Mouse (Mus musculus) heart, embryonic 14.5 days (tissue): ENCODE measurements around the gene Gstp1. TPM values are rescaled to one million over a fixed set of nuclear protein-coding genes. Genes with fewer than 3 reads are reported as not detected.
A peak's percentile ranks its signal among the peaks of the same experiment; 100 is the strongest.

Source experiments
- ATAC-seq: fragments of 200-750 bp; cut with Nextera tagmentation; 2 replicates; pipeline ENCODE4 v1.8.0; 2017; ENCODE audit warnings: low read depth, moderate TSS enrichment; ENCODE audit not compliant: insufficient number of reproducible peaks, insufficient read depth, low FRiP score
- H3K27ac ChIP-seq, 2 experiments: fragments of 200-500 bp in 1 of 2; fragments of 300-500 bp in 1 of 2; sonication (generic) in 1 of 2; replicated peaks in 1 of 2; 2 replicates each; pipeline ENCODE4 v1.5.1; 2012 to 2014; ENCODE audit warnings: low read depth in 2 of 2, low read length in 2 of 2, control low read depth in 1 of 2, mild to moderate bottlenecking in 1 of 2, mixed read lengths in 1 of 2; ENCODE audit not compliant: control insufficient read depth in 1 of 2, insufficient read depth in 1 of 2
- H3K27me3 ChIP-seq: fragments of 300-500 bp; sonication (generic); 2 replicates; pipeline ENCODE4 v1.6.1; 2014; ENCODE audit warnings: mild to moderate bottlenecking, low read length, control low read depth; ENCODE audit not compliant: control insufficient read depth, insufficient read depth
- H3K36me3 ChIP-seq: fragments of 300-500 bp; sonication (generic); 2 replicates; pipeline ENCODE4 v1.6.1; 2014; ENCODE audit warnings: mild to moderate bottlenecking, control low read depth, low read length, mixed read lengths; ENCODE audit not compliant: control insufficient read depth, insufficient read depth
- H3K4me1 ChIP-seq, 2 experiments: fragments of 200-500 bp in 1 of 2; fragments of 300-500 bp in 1 of 2; sonication (generic) in 1 of 2; 2 replicates each; pipeline ENCODE4 v1.6.1; 2012 to 2014; ENCODE audit warnings: low read length in 2 of 2, control low read depth in 1 of 2, mixed read lengths in 1 of 2; ENCODE audit not compliant: control insufficient read depth in 2 of 2, insufficient read depth in 2 of 2
- H3K4me2 ChIP-seq: fragments of 300-500 bp; sonication (generic); 2 replicates; pipeline ENCODE4 v1.6.1; 2014; ENCODE audit warnings: mild to moderate bottlenecking, low read length
- H3K4me3 ChIP-seq, 2 experiments: fragments of 200-500 bp in 1 of 2; fragments of 300-500 bp in 1 of 2; sonication (generic) in 1 of 2; 2 replicates each; pipeline ENCODE4 v1.5.1; 2012 to 2014; ENCODE audit warnings: low read length in 2 of 2, mild to moderate bottlenecking in 2 of 2, control low read depth in 1 of 2, low read depth in 1 of 2, moderate library complexity in 1 of 2; ENCODE audit not compliant: control insufficient read depth in 1 of 2, insufficient read depth in 1 of 2
- H3K9ac ChIP-seq: fragments of 300-500 bp; sonication (generic); 2 replicates; pipeline ENCODE4 v1.6.1; 2014; ENCODE audit warnings: mild to moderate bottlenecking, low read length
- H3K9me3 ChIP-seq: fragments of 300-500 bp; sonication (generic); 2 replicates; pipeline ENCODE4 v1.6.1; 2016; ENCODE audit warnings: low read length, control low read depth; ENCODE audit not compliant: control insufficient read depth
- WGBS: fragments of 180-500 bp; shearing (Covaris S2); extraction: QIAGEN DNeasy Blood & Tissue Kit; methylation state at CpG from one replicate; pipeline ENCODE4 v1.1.7; 2014; 5-methylcytosine and 5-hydroxymethylcytosine counted together
- polyA plus RNA-seq: library from polyadenylated mRNA; unstranded; fragments of >200 nt; fragmentation: Nextera tagmentation; extraction: Ambion mirVana; gene quantifications from 2 replicates; pipeline ENCODE4 v1.2.1, GENCODE M21; 2014

Gstp1 gene
- polyA plus RNA-seq, 1 experiment from 2014 or later, result 399 TPM

DNA sequence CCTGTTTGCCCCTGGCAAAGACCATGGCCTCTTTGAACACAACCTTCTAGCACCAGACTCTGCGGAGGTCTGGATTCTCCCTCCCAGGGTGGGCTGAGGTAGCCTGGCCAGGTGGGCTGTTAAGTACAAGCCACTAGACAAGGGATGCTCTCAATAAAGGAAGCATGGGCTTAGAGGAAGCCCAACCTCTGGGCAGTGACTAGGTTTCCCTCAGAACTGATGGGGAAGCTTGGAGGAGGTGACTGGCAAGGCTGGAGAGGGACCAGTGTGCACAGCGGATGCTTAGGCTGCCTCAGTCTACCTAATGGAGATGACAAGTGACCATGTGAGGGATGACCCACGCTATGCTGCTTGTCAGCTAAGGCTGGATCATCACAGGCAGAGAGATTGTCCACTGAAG is 45.8 kb downstream of the Gstp1 start:
- no peaks in the 10 kb centered on the region for H3K36me3 ChIP-seq
- no peak overlapping the region for H3K9ac ChIP-seq
- H3K4me3 ChIP-seq, result no peak overlapping the region
- ATAC-seq, result no peak
- no peaks in the 10 kb centered on the region for H3K9me3 ChIP-seq
- WGBS, result 87% methylated on average over 3 of the region's 3 CpGs
- H3K4me1 ChIP-seq, result peaks cover 0 to 4% of the 10 kb centered on the region in 2 experiments; a peak in 2 of 4 replicates
- H3K27ac ChIP-seq, result no peak overlapping the region
- no peaks in the 10 kb centered on the region for H3K27me3 ChIP-seq
- H3K4me2 ChIP-seq, result no peak overlapping the region

DNA sequence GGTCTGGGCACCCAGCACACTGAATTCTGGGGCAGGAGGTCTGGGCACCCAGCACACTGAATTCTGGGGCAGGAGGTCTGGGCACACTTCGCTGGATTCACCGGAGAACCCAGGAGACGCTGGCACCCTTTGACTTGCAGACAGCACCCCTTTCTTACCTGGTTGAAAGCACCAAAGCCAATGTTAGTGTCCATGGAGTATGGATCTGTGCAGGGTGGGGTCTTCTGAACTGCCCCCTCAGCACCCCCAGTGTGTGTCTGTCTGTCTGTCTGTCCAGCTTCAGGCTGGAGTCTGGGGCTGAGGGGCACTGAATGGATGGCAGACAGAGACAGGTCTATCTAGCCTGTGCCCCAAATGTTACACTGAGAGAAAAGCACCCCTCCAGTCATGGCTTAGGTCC is 46.2 kb downstream of the Gstp1 start:
- H3K36me3 ChIP-seq, result no peaks in the 10 kb centered on the region
- H3K9me3 ChIP-seq, result no peaks in the 10 kb centered on the region
- 92% methylated on average over 3 of the region's 3 CpGs for WGBS
- H3K27me3 ChIP-seq, result no peaks in the 10 kb centered on the region
- no peak overlapping the region for H3K4me2 ChIP-seq
- H3K4me1 ChIP-seq, result peaks cover 4 to 8% of the 10 kb centered on the region in 2 experiments
- no peak for ATAC-seq
- no peak overlapping the region for H3K4me3 ChIP-seq
- H3K27ac ChIP-seq, result no peak overlapping the region
- no peak overlapping the region for H3K9ac ChIP-seq

GRCm38 (mm10) chr19:3990804-3991203 is 47.0 kb downstream of the Gstp1 start:
- ATAC-seq, result no peak
- 48% methylated on average over 6 of the region's 6 CpGs for WGBS
- Histone ChIP-seq H3K36me3 (no peaks in the 10 kb centered on the region), H3K9me3 (no peaks in the 10 kb centered on the region), H3K9ac (no peak overlapping the region), H3K4me3 (no peak overlapping the region), H3K4me1 (peaks cover 10 to 16% of the 10 kb centered on the region in 2 experiments), H3K4me2 (no peak overlapping the region), H3K27ac (no peak overlapping the region), H3K27me3 (no peaks in the 10 kb centered on the region)

- H3K4me2 ChIP-seq, result no peak overlapping the region
- WGBS, result 78% methylated on average over 4 of the region's 4 CpGs
- no peak overlapping the region for H3K4me3 ChIP-seq
- H3K9me3 ChIP-seq, result no peaks in the 10 kb centered on the region
- no peak overlapping the region for H3K27ac ChIP-seq
- no peak for ATAC-seq
- H3K27me3 ChIP-seq, result no peaks in the 10 kb centered on the region
- H3K36me3 ChIP-seq, result no peaks in the 10 kb centered on the region
- no peak overlapping the region for H3K9ac ChIP-seq
- H3K4me1 ChIP-seq, result peaks cover 21 to 26% of the 10 kb centered on the region in 2 experiments
These were observed 49.0 kb downstream of the Gstp1 start for GRCm38 (mm10) chr19:3988750-3989149.

DNA sequence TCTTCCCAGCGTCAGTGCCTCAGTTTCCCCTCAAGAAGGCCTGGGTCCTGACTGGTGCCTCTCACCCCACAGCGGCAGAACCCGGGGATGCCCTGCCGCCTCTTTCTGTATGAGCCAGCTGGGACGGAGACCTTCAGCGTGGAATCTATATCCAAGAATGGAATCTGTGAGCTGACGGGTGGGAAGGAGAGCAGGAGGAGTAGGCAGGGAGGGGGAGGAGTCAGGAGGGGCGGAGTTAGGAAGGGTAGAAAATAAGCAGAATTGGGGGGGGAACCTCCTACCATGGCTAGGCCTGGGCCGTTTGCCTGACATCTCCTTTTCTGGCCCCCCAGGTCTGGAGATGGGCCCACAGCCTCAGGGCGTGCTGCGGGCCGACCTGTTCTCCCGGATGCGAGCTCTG is 49.7 kb downstream of the Gstp1 start:
- no peaks in the 10 kb centered on the region for H3K36me3 ChIP-seq
- H3K9me3 ChIP-seq, result no peaks in the 10 kb centered on the region
- no peak for ATAC-seq
- H3K4me3 ChIP-seq, result no peak overlapping the region
- H3K27ac ChIP-seq, result no peak overlapping the region
- no peak overlapping the region for H3K9ac ChIP-seq
- H3K4me2 ChIP-seq, result no peak overlapping the region
- no peaks in the 10 kb centered on the region for H3K27me3 ChIP-seq
- peaks cover 21 to 26% of the 10 kb centered on the region in 2 experiments for H3K4me1 ChIP-seq
- 78% methylated on average over 14 of the region's 14 CpGs for WGBS

GRCm38 (mm10) chr19:3986334-3986733 is 51.5 kb downstream of the Gstp1 start, which contains the start of gene Acy3:
Acy3 (plus strand) TSS chr19:3986570.
- peak within 1 kb of the TSS; percentile 51 for H3K4me2 ChIP-seq
- peaks cover 21 to 26% of the 10 kb centered on the region in 2 experiments for H3K4me1 ChIP-seq
- ATAC-seq, result peak; percentile 67
- no peaks in the 10 kb centered on the region for H3K36me3 ChIP-seq
- peak within 1 kb of the TSS; percentile 71 to 75 for H3K27ac ChIP-seq
- H3K4me3 ChIP-seq, result no peak within 1 kb of the TSS; a peak in 1 of 4 replicates
- no peaks in the 10 kb centered on the region for H3K9me3 ChIP-seq
- 10% methylated on average over 8 of the region's 8 CpGs for WGBS
- H3K9ac ChIP-seq, result peak within 1 kb of the TSS; percentile 59; the same call in 1 of the 2 replicates
- H3K27me3 ChIP-seq, result no peaks in the 10 kb centered on the region

Other genes starting within 250 kb of the Gstp1 start
- gene Chka, start 186.2 kb downstream of the Gstp1 start, polyA plus RNA-seq, result 25.5 and 27.2 TPM in 2 replicates
- 16.1 and 17.1 TPM in 2 replicates for gene Tcirg1, start 130.9 kb downstream of the Gstp1 start, polyA plus RNA-seq
- 479 and 507 TPM in 2 replicates for gene Ndufs8, start 125.2 kb downstream of the Gstp1 start, polyA plus RNA-seq
- gene Aldh3b1, start 108.2 kb downstream of the Gstp1 start, polyA plus RNA-seq, result 2.3 and 2.9 TPM in 2 replicates
- 11.2 and 14.5 TPM in 2 replicates for gene Unc93b1, start 102.8 kb downstream of the Gstp1 start, polyA plus RNA-seq
- gene Aldh3b3, start 79.3 kb downstream of the Gstp1 start, polyA plus RNA-seq, result not detected in 2 replicates
- 0.09 and 0.18 TPM in 2 replicates for gene Aldh3b2, start 65.7 kb downstream of the Gstp1 start, polyA plus RNA-seq
- 13.1 and 14.5 TPM in 2 replicates for gene Acy3, start 51.4 kb downstream of the Gstp1 start, polyA plus RNA-seq
- gene Tbx10, start 45.2 kb downstream of the Gstp1 start, polyA plus RNA-seq, result not detected in 2 replicates
- gene Nudt8, start 37.4 kb downstream of the Gstp1 start, polyA plus RNA-seq, result 73.2 and 74.1 TPM in 2 replicates
- gene Gm49405, start 37.4 kb downstream of the Gstp1 start, polyA plus RNA-seq, result 4.3 and 4.6 TPM in 2 replicates
- 85.2 and 90.7 TPM in 2 replicates for gene Doc2g, start 34.7 kb downstream of the Gstp1 start, polyA plus RNA-seq
- 552 and 561 TPM in 2 replicates for gene Ndufv1, start 25.2 kb downstream of the Gstp1 start, polyA plus RNA-seq
- 8.0 and 10.3 TPM in 2 replicates for gene Gstp2, start 8.0 kb upstream of the Gstp1 start, polyA plus RNA-seq
- not detected in 2 replicates for gene Gstp3, start 21.6 kb upstream of the Gstp1 start, polyA plus RNA-seq
- not detected in 2 replicates for gene Cabp2, start 43.6 kb upstream of the Gstp1 start, polyA plus RNA-seq
- 62.5 and 63.8 TPM in 2 replicates for gene Cdk2ap2, start 59.2 kb upstream of the Gstp1 start, polyA plus RNA-seq
- 17.3 TPM in 2 replicates for gene Pitpnm1, start 62.0 kb upstream of the Gstp1 start, polyA plus RNA-seq
- 87.3 and 100 TPM in 2 replicates for gene Aip, start 87.9 kb upstream of the Gstp1 start, polyA plus RNA-seq
- not detected in 2 replicates for gene Gpr152, start 101.8 kb upstream of the Gstp1 start, polyA plus RNA-seq
- gene Cabp4, start 106.0 kb upstream of the Gstp1 start, polyA plus RNA-seq, result not detected in 2 replicates
- 117 and 122 TPM in 2 replicates for gene Coro1b, start 110.6 kb upstream of the Gstp1 start, polyA plus RNA-seq
- gene Ptprcap, start 115.6 kb upstream of the Gstp1 start, polyA plus RNA-seq, result 0.54 and 0.82 TPM in 2 replicates
- 31.4 and 34.4 TPM in 2 replicates for gene Rps6kb2, start 125.4 kb upstream of the Gstp1 start, polyA plus RNA-seq
- gene Carns1, start 137.5 kb upstream of the Gstp1 start, polyA plus RNA-seq, result 6.5 and 8.7 TPM in 2 replicates
- 2.2 and 2.6 TPM in 2 replicates for gene Tbc1d10c, start 153.3 kb upstream of the Gstp1 start, polyA plus RNA-seq
- 708 and 757 TPM in 2 replicates for gene Ppp1ca, start 154.1 kb upstream of the Gstp1 start, polyA plus RNA-seq
- gene Rad9a, start 163.7 kb upstream of the Gstp1 start, polyA plus RNA-seq, result 17.4 and 18.5 TPM in 2 replicates
- 0.78 and 1.2 TPM in 2 replicates for gene Clcf1, start 176.3 kb upstream of the Gstp1 start, polyA plus RNA-seq
- not detected in 2 replicates for gene AC109138.7, start 176.4 kb upstream of the Gstp1 start, polyA plus RNA-seq
- 20.9 and 26.8 TPM in 2 replicates for gene Pold4, start 193.9 kb upstream of the Gstp1 start, polyA plus RNA-seq
- 7.6 and 8.0 TPM in 2 replicates for gene Ssh3, start 231.2 kb upstream of the Gstp1 start, polyA plus RNA-seq
- gene Ankrd13d, start 245.2 kb upstream of the Gstp1 start, polyA plus RNA-seq, result 1.1 and 1.4 TPM in 2 replicates